Mouse (Mus musculus) right cerebral cortex, postnatal 4 days (tissue): Measurements from ENCODE around the gene Vipr2.

Source experiments
- DNase-seq: peaks from one replicate; pipeline ENCODE4 v3.0.0-alpha.2; 2022

Vipr2 gene

GRCm38 (mm10) chr12:116159223-116159622 is 81.7 kb downstream of the Vipr2 start:
- DNase-seq = no peak

GRCm38 (mm10) chr12:116159695-116160094 is 82.2 kb downstream of the Vipr2 start:
- DNase-seq = no peak

DNA sequence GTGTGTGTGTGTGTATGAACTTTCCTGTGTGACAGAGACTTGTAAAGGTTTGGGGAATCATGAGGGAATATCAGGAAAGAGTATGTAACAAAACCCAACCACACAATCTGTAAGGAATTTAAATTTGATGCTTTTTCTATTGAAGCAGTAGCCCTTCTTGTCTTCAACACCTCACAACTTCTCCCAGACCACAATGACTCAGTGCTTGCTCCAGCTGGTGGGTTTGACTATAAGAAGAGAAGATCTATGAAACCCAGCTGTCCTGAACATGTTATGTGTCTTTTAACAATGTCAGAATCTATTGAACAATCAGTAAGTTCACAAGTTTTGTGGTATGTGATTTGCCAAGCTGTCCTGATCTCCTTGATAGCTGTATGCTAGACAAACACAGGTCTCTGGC is 87.8 kb downstream of the Vipr2 start:
- DNase-seq = no peak

GRCm38 (mm10) chr12:116169666-116170065 is 92.1 kb downstream of the Vipr2 start:
- no peak for DNase-seq

- DNase-seq = no peak
These were observed 99.4 kb downstream of the Vipr2 start for GRCm38 (mm10) chr12:116176930-116177329.

DNA sequence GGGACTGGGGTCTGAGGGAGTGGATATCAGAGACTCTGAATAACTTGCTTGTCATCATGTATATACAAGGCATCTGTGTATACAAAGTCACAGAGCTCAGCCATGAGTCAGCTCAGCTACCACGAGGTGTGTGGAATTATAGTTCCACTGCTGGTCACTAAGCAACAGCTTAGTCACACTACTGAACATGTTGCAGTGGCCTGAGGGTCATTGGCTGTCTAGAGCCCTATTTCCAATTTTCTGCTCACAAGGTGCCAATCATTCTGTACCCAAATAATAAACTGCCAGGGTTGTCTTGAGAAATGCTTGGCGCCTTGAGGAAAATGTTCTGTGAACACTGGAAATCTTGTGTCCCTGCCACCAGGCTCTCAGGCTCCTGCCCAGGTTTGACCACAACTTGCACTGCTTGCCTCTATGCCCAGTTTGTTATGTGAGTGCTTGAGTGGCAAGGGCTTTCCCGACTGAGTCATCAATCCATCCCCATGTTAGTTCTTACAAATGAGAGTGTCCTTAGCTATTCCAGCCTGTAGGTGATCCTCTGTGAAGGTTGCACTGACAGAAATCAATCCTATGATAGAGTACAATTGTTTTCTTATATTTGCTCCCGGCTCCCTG is 104.0 kb downstream of the Vipr2 start:
- no peak for DNase-seq

- no peak for DNase-seq
These were observed 104.8 kb downstream of the Vipr2 start for GRCm38 (mm10) chr12:116182376-116182775.

DNA sequence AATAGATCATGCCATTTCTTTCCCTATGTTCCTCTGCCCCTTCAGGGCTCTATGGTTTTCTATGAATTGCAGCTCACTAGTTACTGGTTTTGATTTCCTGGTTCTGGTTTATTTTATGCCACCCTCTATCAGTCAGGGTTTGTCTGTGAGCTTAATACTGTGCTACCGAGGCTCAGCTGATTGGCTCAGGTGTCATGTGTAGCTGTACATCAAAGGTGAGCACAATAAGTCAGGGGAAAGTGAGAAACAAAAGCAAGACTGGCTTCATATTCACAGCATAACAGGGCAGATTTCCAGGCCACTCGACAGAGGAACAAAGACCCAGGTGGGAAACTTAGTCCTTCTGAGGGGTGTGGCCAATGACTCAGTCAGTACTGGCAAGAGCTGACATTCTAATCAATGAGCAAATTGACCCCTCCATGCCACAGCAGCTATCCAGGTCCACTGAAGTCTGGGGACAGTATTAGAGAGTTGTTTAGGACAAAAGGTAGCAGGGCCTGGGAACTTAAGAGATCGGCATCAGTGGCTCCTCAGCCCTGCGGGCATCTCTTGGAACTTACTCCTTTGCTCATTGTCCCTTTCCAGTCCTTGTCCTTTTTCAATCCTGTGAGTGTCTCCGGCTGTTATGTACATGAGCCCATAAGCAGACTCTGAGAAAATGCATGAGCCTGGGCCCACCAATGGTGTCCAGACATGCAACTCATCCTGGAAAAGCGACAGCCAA is 105.8 kb downstream of the Vipr2 start:
- no peak for DNase-seq

GRCm38 (mm10) chr12:116193952-116194351 is 116.4 kb downstream of the Vipr2 start:
- no peak for DNase-seq

DNA sequence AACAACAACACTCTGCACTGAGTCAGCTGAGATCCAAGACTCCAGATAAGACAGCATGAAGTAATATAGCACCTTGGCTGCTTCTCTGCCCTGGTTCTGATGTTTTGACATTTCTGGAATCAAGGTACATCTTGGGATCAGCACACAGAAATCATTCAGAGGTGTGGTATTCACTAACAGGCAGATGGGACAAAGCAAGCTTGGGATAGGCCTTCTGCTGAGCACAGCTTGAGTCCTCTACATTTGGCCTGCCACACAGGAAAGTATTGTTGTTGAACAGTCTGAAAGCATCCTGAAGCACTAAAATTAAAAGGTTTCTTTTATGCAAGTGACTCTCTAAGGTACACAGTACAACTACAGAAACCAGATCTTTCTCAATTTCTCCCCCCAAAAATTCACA is 117.1 kb downstream of the Vipr2 start:
- DNase-seq = no peak
